Mouse (Mus musculus) forebrain, postnatal 0 days (tissue): ENCODE measurements at regions not wholly inside any gene's neighbourhood (a gene's known extent, or its start where the extent isn't known, plus 50 kb on each side); places are given as distances from the start of the nearest gene placed in this dataset.

ENCODE experiments used
- ATAC-seq: fragments of 200-750 bp; cut with Nextera tagmentation; 2 replicates; pipeline ENCODE4 v1.8.0; 2017; ENCODE audit warnings: mild to moderate bottlenecking, moderate library complexity
- DNase-seq: peaks from one replicate; pipeline ENCODE4 v3.0.0-alpha.2; 2015
- H3K27ac ChIP-seq: fragments of 300-500 bp; sonication (generic); 2 replicates; pipeline ENCODE4 v1.5.1; 2014; ENCODE audit warnings: low read depth, mild to moderate bottlenecking, antibody characterized with exemption, low read length, moderate library complexity, mixed read lengths
- H3K27me3 ChIP-seq: fragments of 300-500 bp; sonication (generic); 2 replicates; pipeline ENCODE4 v1.6.1; 2014; ENCODE audit warnings: mild to moderate bottlenecking, low read length, mixed read lengths; ENCODE audit not compliant: insufficient read depth
- H3K36me3 ChIP-seq: fragments of 300-500 bp; sonication (generic); 2 replicates; pipeline ENCODE4 v1.6.1; 2014; ENCODE audit warnings: mild to moderate bottlenecking, moderate library complexity; ENCODE audit not compliant: insufficient read depth
- H3K4me1 ChIP-seq: fragments of 300-500 bp; sonication (generic); 2 replicates; pipeline ENCODE4 v1.6.1; 2014; ENCODE audit warnings: antibody characterized with exemption; ENCODE audit not compliant: insufficient read depth
- H3K4me2 ChIP-seq: fragments of 300-500 bp; sonication (generic); 2 replicates; pipeline ENCODE4 v1.6.1; 2014; ENCODE audit warnings: low read depth, mild to moderate bottlenecking, moderate library complexity
- H3K4me3 ChIP-seq: fragments of 300-500 bp; sonication (generic); 2 replicates; pipeline ENCODE4 v1.5.1; 2014; ENCODE audit warnings: low read depth, low read length, mixed read lengths
- H3K9ac ChIP-seq: fragments of 300-500 bp; sonication (generic); 2 replicates; pipeline ENCODE4 v1.6.1; 2014; ENCODE audit warnings: mild to moderate bottlenecking
- H3K9me3 ChIP-seq: fragments of 300-500 bp; sonication (generic); 2 replicates; pipeline ENCODE4 v1.6.1; 2016; ENCODE audit warnings: low read length
- CTCF ChIP-seq: sonication (generic); IDR thresholded peaks from 2 replicates; pipeline ENCODE4 v1.5.1; 2016; ENCODE audit warnings: antibody characterized with exemption, control low read depth, low read depth
- WGBS: fragments of 180-500 bp; shearing (Covaris S2); extraction: QIAGEN DNeasy Blood & Tissue Kit; methylation state at CpG from one replicate; pipeline ENCODE4 v1.1.7; 2014; 5-methylcytosine and 5-hydroxymethylcytosine counted together

- WGBS: 40% methylated on average over 1 of the region's 1 CpGs
- Histone ChIP-seq H3K27ac (no peak overlapping the region), H3K4me3 (no peak overlapping the region), H3K9me3 (no peaks in the 10 kb centered on the region), H3K4me1 (no peaks in the 10 kb centered on the region), H3K36me3 (no peaks in the 10 kb centered on the region), H3K4me2 (no peak overlapping the region), H3K27me3 (no peaks in the 10 kb centered on the region), H3K9ac (no peak overlapping the region)
- TF ChIP-seq CTCF: no peak
- ATAC-seq (no peak; the same call in 1 of the 2 replicates), DNase-seq (no peak)
These were observed 127.7 kb downstream of the Pros1 start for GRCm38 (mm10) chr16:62981821-62982220.

DNA sequence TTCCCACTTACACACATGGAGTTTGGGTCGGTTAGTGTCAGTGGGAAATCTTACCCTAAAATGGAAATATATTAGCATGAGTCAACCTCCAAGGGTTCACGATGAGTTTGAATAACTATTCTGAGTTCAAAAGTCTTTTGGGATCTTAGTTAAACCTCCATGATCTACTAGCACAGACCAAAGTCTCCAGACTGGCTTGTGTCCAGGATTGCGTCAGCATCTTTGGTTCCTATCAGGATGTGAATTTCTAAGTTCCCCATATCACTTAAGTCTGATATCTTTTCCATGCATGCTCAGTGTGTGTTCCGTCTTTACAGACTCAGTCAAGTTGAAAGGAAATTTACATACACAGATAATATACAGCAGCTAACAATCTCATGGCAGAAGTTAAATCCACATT lies 128.5 kb downstream of the Pros1 start:
- Histone ChIP-seq H3K27ac (no peak overlapping the region), H3K36me3 (no peaks in the 10 kb centered on the region)
- 69% methylated on average over 4 of the region's 4 CpGs for WGBS

GRCm38 (mm10) chr16:62995555-62995954 lies 141.4 kb downstream of the Pros1 start:
- Histone ChIP-seq H3K27ac (no peak overlapping the region), H3K4me3 (no peak overlapping the region), H3K27me3 (no peaks in the 10 kb centered on the region), H3K9me3 (no peaks in the 10 kb centered on the region), H3K4me1 (no peaks in the 10 kb centered on the region), H3K9ac (no peak overlapping the region), H3K4me2 (no peak overlapping the region), H3K36me3 (no peaks in the 10 kb centered on the region)
- TF ChIP-seq CTCF: no peak
- DNase-seq (no peak), ATAC-seq (no peak)
- WGBS: 91% methylated on average over 3 of the region's 3 CpGs

More for the DNA sequence above, 128.5 kb downstream of the Pros1 start:
- DNase-seq (no peak), ATAC-seq (no peak)
- Histone ChIP-seq H3K9ac (no peak overlapping the region), H3K4me2 (no peak overlapping the region), H3K4me3 (no peak overlapping the region), H3K9me3 (no peaks in the 10 kb centered on the region), H3K4me1 (no peaks in the 10 kb centered on the region), H3K27me3 (no peaks in the 10 kb centered on the region)
- TF ChIP-seq CTCF: no peak

- TF ChIP-seq CTCF: no peak
- Histone ChIP-seq H3K4me3 (no peak overlapping the region), H3K27ac (no peak overlapping the region), H3K9me3 (no peaks in the 10 kb centered on the region), H3K4me2 (no peak overlapping the region), H3K4me1 (no peaks in the 10 kb centered on the region), H3K36me3 (no peaks in the 10 kb centered on the region), H3K9ac (no peak overlapping the region), H3K27me3 (no peaks in the 10 kb centered on the region)
- DNase-seq (no peak), ATAC-seq (no peak)
- 24% methylated on average over 4 of the region's 4 CpGs for WGBS
These were observed 157.1 kb downstream of the Pros1 start for GRCm38 (mm10) chr16:63011151-63011734.

- Histone ChIP-seq H3K9ac (no peak overlapping the region), H3K4me3 (no peak overlapping the region), H3K9me3 (no peaks in the 10 kb centered on the region), H3K27ac (no peak overlapping the region), H3K36me3 (no peaks in the 10 kb centered on the region), H3K4me2 (no peak overlapping the region), H3K27me3 (no peaks in the 10 kb centered on the region), H3K4me1 (no peaks in the 10 kb centered on the region)
- peak; percentile 65 for TF ChIP-seq CTCF
- 37% methylated on average over 7 of the region's 7 CpGs for WGBS
- DNase-seq: peak; percentile 43
- ATAC-seq: no peak
These were observed 160.3 kb downstream of the Pros1 start for GRCm38 (mm10) chr16:63014453-63014852.

DNA sequence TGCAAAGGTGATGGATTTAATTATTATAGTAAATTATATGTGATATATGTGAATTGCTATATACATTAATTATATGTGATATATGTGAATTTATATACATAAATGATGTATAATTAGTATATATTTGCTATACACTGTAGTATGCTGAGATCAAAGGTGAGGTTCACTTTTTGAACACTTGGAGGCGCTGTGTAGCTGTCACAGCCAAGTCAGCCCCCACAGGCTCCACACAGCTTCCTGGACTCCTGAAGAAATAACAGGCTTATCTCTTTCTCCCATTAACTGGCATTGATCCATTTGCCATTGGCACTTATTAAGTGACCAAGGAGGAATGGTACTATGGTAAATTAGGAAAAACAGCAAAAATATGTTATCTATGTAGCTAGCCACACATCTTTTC lies 162.0 kb downstream of the Pros1 start:
- Histone ChIP-seq H3K27me3 (no peaks in the 10 kb centered on the region), H3K4me3 (no peak overlapping the region), H3K27ac (no peak overlapping the region), H3K9me3 (no peaks in the 10 kb centered on the region), H3K36me3 (no peaks in the 10 kb centered on the region), H3K4me1 (no peaks in the 10 kb centered on the region), H3K4me2 (no peak overlapping the region), H3K9ac (no peak overlapping the region)
- no peak; the same call in 1 of the 2 replicates for ATAC-seq
- TF ChIP-seq CTCF: peak; percentile 68
- DNase-seq: peak; percentile 58
- WGBS: 41% methylated on average over 1 of the region's 1 CpGs

DNA sequence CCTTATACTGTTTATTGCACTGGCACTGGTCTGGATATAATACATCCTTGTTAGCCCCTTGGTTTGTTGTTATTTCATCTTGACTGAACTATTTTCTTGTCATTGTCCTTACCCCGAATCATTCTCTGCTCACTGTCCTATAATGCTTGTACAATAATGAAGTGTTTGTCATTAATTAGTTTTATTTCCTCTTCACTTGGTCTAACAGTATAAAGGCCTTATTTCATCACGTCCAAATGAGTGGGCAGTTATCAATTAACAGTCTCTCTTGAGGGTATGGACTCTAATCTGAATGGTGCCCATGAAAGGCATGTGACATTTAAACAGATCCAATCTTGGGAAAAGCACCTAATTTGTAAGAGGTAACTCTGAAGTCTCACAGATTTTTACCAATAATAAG lies 162.6 kb downstream of the Pros1 start:
- no peak for TF ChIP-seq CTCF
- DNase-seq (no peak), ATAC-seq (no peak)
- Histone ChIP-seq H3K36me3 (no peaks in the 10 kb centered on the region), H3K4me1 (no peaks in the 10 kb centered on the region), H3K9ac (no peak overlapping the region), H3K4me3 (no peak overlapping the region), H3K27me3 (no peaks in the 10 kb centered on the region), H3K4me2 (no peak overlapping the region), H3K27ac (no peak overlapping the region), H3K9me3 (no peaks in the 10 kb centered on the region)
- 18% methylated on average over 2 of the region's 2 CpGs for WGBS

DNA sequence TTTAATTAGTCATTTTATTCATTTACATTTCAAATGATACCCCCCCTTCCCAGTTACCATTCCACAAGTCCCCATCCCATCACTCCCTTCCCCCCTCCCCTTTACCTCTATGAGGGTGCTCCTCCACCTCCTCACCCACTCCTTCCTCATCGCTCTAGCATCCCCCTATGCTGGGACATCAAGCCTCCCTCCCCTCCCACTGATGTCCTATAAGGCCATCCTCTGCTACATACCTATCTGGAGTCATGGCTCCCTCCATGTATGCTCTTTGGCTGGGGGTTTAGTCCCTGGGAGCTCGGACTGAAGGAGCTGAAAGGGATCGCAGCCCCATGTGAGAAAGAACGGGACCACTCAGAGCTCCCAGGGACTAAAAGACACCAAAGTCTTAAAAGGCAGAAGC lies 176.3 kb downstream of the Pros1 start:
- DNase-seq (no peak), ATAC-seq (no peak)
- H3K36me3 ChIP-seq: no peaks in the 10 kb centered on the region
- H3K4me3 ChIP-seq: no peak overlapping the region
- WGBS: 54% methylated on average over 4 of the region's 4 CpGs
- TF ChIP-seq CTCF: no peak
- no peaks in the 10 kb centered on the region for H3K9me3 ChIP-seq
- no peak overlapping the region; the same call in 1 of the 2 replicates for H3K4me2 ChIP-seq
- H3K27ac ChIP-seq: no peak overlapping the region
- H3K9ac ChIP-seq: no peak overlapping the region
- no peaks in the 10 kb centered on the region for H3K4me1 ChIP-seq
- no peaks in the 10 kb centered on the region for H3K27me3 ChIP-seq
